Mouse (Mus musculus) kidney, postnatal 0 days (tissue): Measurements from ENCODE around the gene Aox2. TPM values are rescaled to one million over a fixed set of nuclear protein-coding genes. Genes with fewer than 3 reads are reported as not detected.

ENCODE experiments used
- ATAC-seq: fragments of 200-750 bp; cut with Nextera tagmentation; replicated peaks from 2 replicates; pipeline ENCODE4 v1.8.0; 2017; ENCODE audit warnings: low read depth, moderate number of reproducible peaks, moderate TSS enrichment, moderate library complexity; ENCODE audit not compliant: low FRiP score
- DNase-seq: peaks from one replicate; pipeline ENCODE4 v3.0.0-alpha.2; 2016; ENCODE audit warnings: low spot score
- H3K27ac ChIP-seq: fragments of 300-500 bp; sonication (generic); 2 replicates; pipeline ENCODE4 v1.5.1; 2014; ENCODE audit warnings: mild to moderate bottlenecking
- H3K27me3 ChIP-seq: fragments of 300-500 bp; sonication (generic); 2 replicates; pipeline ENCODE4 v1.6.1; 2014; ENCODE audit warnings: low read length, mixed read lengths; ENCODE audit not compliant: insufficient read depth
- H3K36me3 ChIP-seq: fragments of 300-500 bp; sonication (generic); 2 replicates; pipeline ENCODE4 v1.6.1; 2014; ENCODE audit warnings: low read length, mixed read lengths; ENCODE audit not compliant: insufficient read depth
- H3K4me1 ChIP-seq: fragments of 300-500 bp; sonication (generic); replicated peaks from 2 replicates; pipeline ENCODE4 v1.6.1; 2014; ENCODE audit warnings: antibody characterized with exemption, low read length, mixed read lengths; ENCODE audit not compliant: insufficient read depth
- H3K4me2 ChIP-seq: fragments of 300-500 bp; sonication (generic); 2 replicates; pipeline ENCODE4 v1.6.1; 2014; ENCODE audit warnings: mild to moderate bottlenecking, low read length, moderate library complexity, mixed read lengths
- H3K4me3 ChIP-seq: fragments of 300-500 bp; sonication (generic); replicated peaks from 2 replicates; pipeline ENCODE4 v1.5.1; 2014; ENCODE audit warnings: low read depth, low read length
- H3K9ac ChIP-seq: fragments of 300-500 bp; sonication (generic); 2 replicates; pipeline ENCODE4 v1.6.1; 2014; ENCODE audit warnings: low read depth, low read length
- H3K9me3 ChIP-seq: fragments of 300-500 bp; sonication (generic); replicated peaks from 2 replicates; pipeline ENCODE4 v1.6.1; 2016; ENCODE audit warnings: low read length, inconsistent platforms, mixed read lengths
- CTCF ChIP-seq: IDR thresholded peaks from 2 replicates; pipeline ENCODE4 v1.5.1; 2016; ENCODE audit warnings: antibody characterized with exemption, low read depth, mild to moderate bottlenecking, moderate library complexity
- WGBS: fragments of 180-500 bp; shearing (Covaris S2); extraction: QIAGEN DNeasy Blood & Tissue Kit; methylation state at CpG from one replicate; pipeline ENCODE4 v1.1.7; 2014; 5-methylcytosine and 5-hydroxymethylcytosine counted together
- polyA plus RNA-seq: library from polyadenylated mRNA; unstranded; fragments of >200 nt; fragmentation: Nextera tagmentation; extraction: Ambion mirVana; gene quantifications from 2 replicates; pipeline ENCODE4 v1.2.1, GENCODE M21; 2015

Gene Aox2
- polyA plus RNA-seq, 1 experiment from 2014 or later: 0.09 TPM

GRCm38 (mm10) chr1:58291394-58292300 lies 13.5 kb downstream of the Aox2 start:
- no peak for TF ChIP-seq CTCF
- Histone ChIP-seq H3K27ac (no peak overlapping the region; the same call in 1 of the 2 replicates), H3K4me3 (no peak overlapping the region), H3K9ac (no peak overlapping the region), H3K36me3 (no peaks in the 10 kb centered on the region), H3K4me1 (no peaks in the 10 kb centered on the region; the same call in 1 of the 2 replicates), H3K4me2 (no peak overlapping the region), H3K9me3 (no peaks in the 10 kb centered on the region), H3K27me3 (no peaks in the 10 kb centered on the region)
- DNase-seq (peak; percentile 85), ATAC-seq (no peak; the same call in 1 of the 2 replicates)
- WGBS: 32% methylated on average over 13 of the region's 13 CpGs

DNA sequence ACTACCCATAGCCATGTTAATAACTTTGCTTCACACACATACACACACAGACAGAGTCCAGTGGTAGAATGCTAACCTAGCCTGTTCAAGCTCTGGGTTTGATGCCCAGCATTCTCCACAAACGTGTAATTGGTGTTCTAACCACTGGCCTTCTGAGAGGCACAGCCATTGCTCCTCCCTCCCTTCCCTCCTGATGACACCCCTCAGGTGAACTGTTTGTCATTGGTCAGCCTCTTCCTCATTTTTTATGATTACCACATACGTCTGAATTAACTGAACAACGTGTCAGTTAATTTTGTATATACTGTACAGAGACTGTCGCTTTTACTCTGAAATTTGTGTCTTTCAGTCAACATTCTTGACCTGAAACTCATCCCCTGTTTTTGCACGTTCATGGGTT lies 16.6 kb downstream of the Aox2 start:
- Histone ChIP-seq H3K4me3 (no peak overlapping the region), H3K9me3 (no peaks in the 10 kb centered on the region), H3K36me3 (no peaks in the 10 kb centered on the region), H3K27me3 (no peaks in the 10 kb centered on the region), H3K4me2 (no peak overlapping the region), H3K27ac (no peak overlapping the region), H3K4me1 (no peaks in the 10 kb centered on the region; the same call in 1 of the 2 replicates), H3K9ac (no peak overlapping the region)
- TF ChIP-seq CTCF: no peak
- DNase-seq (no peak), ATAC-seq (no peak)
- WGBS: 80% methylated on average over 5 of the region's 5 CpGs

GRCm38 (mm10) chr1:58296278-58296677 lies 18.2 kb downstream of the Aox2 start:
- no peaks in the 10 kb centered on the region for H3K27me3 ChIP-seq
- H3K36me3 ChIP-seq: no peaks in the 10 kb centered on the region
- H3K4me1 ChIP-seq: no peaks in the 10 kb centered on the region; the same call in 1 of the 2 replicates
- no peaks in the 10 kb centered on the region for H3K9me3 ChIP-seq
- H3K9ac ChIP-seq: no peak overlapping the region
- DNase-seq (peak; percentile 91), ATAC-seq (0 out of 2 replicates have a peak, but pooled peaks have one; percentile 55)
- H3K27ac ChIP-seq: no peak overlapping the region
- 3% methylated on average over 7 of the region's 7 CpGs for WGBS
- TF ChIP-seq CTCF: peak; percentile 92
- H3K4me2 ChIP-seq: no peak overlapping the region
- H3K4me3 ChIP-seq: no peak overlapping the region

- Histone ChIP-seq H3K4me3 (no peak overlapping the region), H3K4me2 (no peak overlapping the region), H3K9me3 (no peaks in the 10 kb centered on the region), H3K27me3 (no peaks in the 10 kb centered on the region), H3K27ac (no peak overlapping the region), H3K36me3 (no peaks in the 10 kb centered on the region), H3K9ac (no peak overlapping the region), H3K4me1 (no peaks in the 10 kb centered on the region; the same call in 1 of the 2 replicates)
- WGBS: 46% methylated on average over 4 of the region's 4 CpGs
- ATAC-seq (no peak), DNase-seq (no peak)
- no peak for TF ChIP-seq CTCF
Measured at GRCm38 (mm10) chr1:58296821-58297220, 18.7 kb downstream of the Aox2 start.

DNA sequence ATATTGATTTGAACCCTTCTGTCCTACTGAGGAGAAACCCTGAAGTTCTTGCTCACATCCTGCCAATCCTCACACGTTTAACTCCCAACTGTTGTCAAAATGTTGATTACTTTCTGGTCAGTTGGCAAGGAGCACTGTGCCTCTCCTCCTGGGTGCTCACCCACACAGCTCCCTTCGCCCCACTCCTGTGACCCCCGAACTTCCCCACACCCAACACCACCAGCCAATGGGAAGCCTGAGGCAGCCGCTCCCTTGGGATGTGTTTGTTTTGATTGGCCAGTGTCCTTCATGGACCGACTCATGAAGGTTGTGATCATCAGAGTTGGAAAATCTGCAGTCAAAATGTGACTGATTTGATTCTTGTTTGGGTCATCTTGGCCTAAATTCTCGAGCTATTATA lies 20.2 kb downstream of the Aox2 start:
- no peaks in the 10 kb centered on the region for H3K27me3 ChIP-seq
- no peak overlapping the region for H3K27ac ChIP-seq
- no peak overlapping the region for H3K9ac ChIP-seq
- DNase-seq (no peak), ATAC-seq (no peak)
- no peaks in the 10 kb centered on the region for H3K9me3 ChIP-seq
- H3K4me3 ChIP-seq: no peak overlapping the region
- no peak overlapping the region for H3K4me2 ChIP-seq
- H3K36me3 ChIP-seq: no peaks in the 10 kb centered on the region
- 59% methylated on average over 6 of the region's 6 CpGs for WGBS
- no peak for TF ChIP-seq CTCF
- H3K4me1 ChIP-seq: no peaks in the 10 kb centered on the region

DNA sequence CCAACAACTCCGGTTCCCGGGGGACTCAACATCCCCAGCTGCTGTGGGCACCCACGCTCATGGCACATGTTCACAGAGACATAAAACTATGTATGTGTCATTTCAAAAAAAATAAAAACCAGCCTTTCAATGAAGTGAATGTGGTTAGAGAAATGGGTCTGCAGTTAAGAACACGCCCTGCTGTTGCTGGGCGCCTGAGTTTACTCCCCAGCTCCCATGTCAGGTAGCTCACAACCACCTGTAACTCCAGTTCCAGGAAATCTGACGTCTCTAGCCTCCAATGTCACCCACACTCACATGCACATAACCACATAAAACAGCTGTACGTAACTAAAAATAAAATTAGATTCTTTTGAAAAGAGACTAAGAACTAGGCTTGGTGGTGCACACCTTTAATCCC lies 22.9 kb downstream of the Aox2 start:
- Histone ChIP-seq H3K4me1 (peaks cover 3% of the 10 kb centered on the region; the same call in 1 of the 2 replicates), H3K9ac (no peak overlapping the region), H3K27ac (no peak overlapping the region), H3K27me3 (no peaks in the 10 kb centered on the region), H3K36me3 (no peaks in the 10 kb centered on the region), H3K4me3 (no peak overlapping the region), H3K9me3 (no peaks in the 10 kb centered on the region), H3K4me2 (no peak overlapping the region)
- no peak for DNase-seq
- 97% methylated on average over 7 of the region's 7 CpGs for WGBS
- TF ChIP-seq CTCF: no peak
- ATAC-seq: no peak
